Mouse (Mus musculus): ENCODE measurements around the gene Tmem106c. TPM values are rescaled to one million over a fixed set of nuclear protein-coding genes. Genes with fewer than 3 reads are reported as not detected.
A peak's percentile ranks its signal among the peaks of the same experiment; 100 is the strongest.

Tmem106c gene
- polyA plus RNA-seq (2015; fragmentation: Nextera tagmentation; extraction: Ambion mirVana) = 30.3 and 36.7 TPM in 2 replicates

GRCm38 (mm10) chr15:97963989-97964835, at the start of gene Tmem106c:
TSS of gene Tmem106c (plus strand) at chr15:97964200.
- WGBS = 1% methylated on average over 56 of the region's 67 CpGs
- peak; percentile 96 for ATAC-seq
- no peaks in the 10 kb centered on the region; the same call in 1 of the 2 replicates for H3K4me1 ChIP-seq (ENCODE audit: insufficient read depth, low read depth, low read length)
- no peaks in the 10 kb centered on the region for H3K27me3 ChIP-seq (replicated peaks; ENCODE audit: insufficient read depth, low read length)
- peak within 1 kb of the TSS; percentile 48 for H3K9ac ChIP-seq (replicated peaks; ENCODE audit: low read depth)
- H3K4me3 ChIP-seq (ENCODE audit: low read depth, low read length) = peak within 1 kb of the TSS; percentile 74
- peak; percentile 96 for DNase-seq (ENCODE audit: low spot score)
- peak within 1 kb of the TSS; percentile 71 for H3K4me2 ChIP-seq (replicated peaks; ENCODE audit: low read depth, low read length)
- H3K9me3 ChIP-seq (ENCODE audit: low read length) = no peaks in the 10 kb centered on the region
- H3K36me3 ChIP-seq (ENCODE audit: insufficient read depth, low read length) = no peaks in the 10 kb centered on the region
- no peak for TF ChIP-seq EP300 (IDR thresholded peaks at IDR 0.05)
- TF ChIP-seq CTCF (IDR thresholded peaks at IDR 0.05) = peak; percentile 96
- peak within 1 kb of the TSS; percentile 58 for H3K27ac ChIP-seq (ENCODE audit: low read length)

GRCm38 (mm10) chr15:97914331-97914747, 49.7 kb upstream of the Tmem106c start:
- DNase-seq (ENCODE audit: low spot score) (peak; percentile 91), ATAC-seq (peak; percentile 92)
- Histone ChIP-seq H3K9ac (replicated peaks; ENCODE audit: low read depth) (no peak overlapping the region), H3K4me1 (ENCODE audit: insufficient read depth, low read depth, low read length) (no peaks in the 10 kb centered on the region), H3K36me3 (ENCODE audit: insufficient read depth, low read length) (no peaks in the 10 kb centered on the region), H3K27ac (ENCODE audit: low read length) (no peak overlapping the region), H3K4me2 (replicated peaks; ENCODE audit: low read depth, low read length) (0 out of 2 replicates have a peak overlapping the region, but pooled peaks have one; percentile 20), H3K4me3 (ENCODE audit: low read depth, low read length) (no peak overlapping the region), H3K27me3 (replicated peaks; ENCODE audit: insufficient read depth, low read length) (no peaks in the 10 kb centered on the region), H3K9me3 (ENCODE audit: low read length) (no peaks in the 10 kb centered on the region)
- TF ChIP-seq EP300 (IDR thresholded peaks at IDR 0.05) (peak; percentile 48; the same call in 1 of the 2 replicates), CTCF (IDR thresholded peaks at IDR 0.05) (no peak)
- WGBS = 2% methylated on average over 9 of the region's 9 CpGs

GRCm38 (mm10) chr15:97917994-97918393, 46.0 kb upstream of the Tmem106c start:
- TF ChIP-seq EP300 (IDR thresholded peaks at IDR 0.05) (no peak), CTCF (IDR thresholded peaks at IDR 0.05) (no peak)
- Histone ChIP-seq H3K4me3 (ENCODE audit: low read depth, low read length) (no peak overlapping the region), H3K27me3 (replicated peaks; ENCODE audit: insufficient read depth, low read length) (no peaks in the 10 kb centered on the region), H3K9ac (replicated peaks; ENCODE audit: low read depth) (no peak overlapping the region), H3K9me3 (ENCODE audit: low read length) (no peaks in the 10 kb centered on the region), H3K36me3 (ENCODE audit: insufficient read depth, low read length) (no peaks in the 10 kb centered on the region), H3K4me1 (ENCODE audit: insufficient read depth, low read depth, low read length) (no peaks in the 10 kb centered on the region), H3K27ac (ENCODE audit: low read length) (no peak overlapping the region), H3K4me2 (replicated peaks; ENCODE audit: low read depth, low read length) (no peak overlapping the region)
- no peak for DNase-seq (ENCODE audit: low spot score)
- WGBS = 78% methylated on average over 9 of the region's 9 CpGs
- ATAC-seq = no peak

- WGBS = 58% methylated on average over 7 of the region's 7 CpGs
- H3K4me2 ChIP-seq (replicated peaks; ENCODE audit: low read depth, low read length) = no peak overlapping the region
- H3K27ac ChIP-seq (ENCODE audit: low read length) = no peak overlapping the region
- DNase-seq (ENCODE audit: low spot score) = peak; percentile 50
- no peaks in the 10 kb centered on the region for H3K27me3 ChIP-seq (replicated peaks; ENCODE audit: insufficient read depth, low read length)
- no peak overlapping the region for H3K9ac ChIP-seq (replicated peaks; ENCODE audit: low read depth)
- H3K9me3 ChIP-seq (ENCODE audit: low read length) = no peaks in the 10 kb centered on the region
- no peak for TF ChIP-seq EP300 (IDR thresholded peaks at IDR 0.05)
- TF ChIP-seq CTCF (IDR thresholded peaks at IDR 0.05) = no peak
- no peaks in the 10 kb centered on the region for H3K36me3 ChIP-seq (ENCODE audit: insufficient read depth, low read length)
- peak; percentile 56; the same call in 1 of the 2 replicates for ATAC-seq
- no peak overlapping the region for H3K4me3 ChIP-seq (ENCODE audit: low read depth, low read length)
- no peaks in the 10 kb centered on the region for H3K4me1 ChIP-seq (ENCODE audit: insufficient read depth, low read depth, low read length)
These were observed 44.8 kb upstream of the Tmem106c start for GRCm38 (mm10) chr15:97919217-97919616.

- WGBS = 47% methylated on average over 5 of the region's 5 CpGs
These were observed 43.7 kb upstream of the Tmem106c start for GRCm38 (mm10) chr15:97920306-97920705.

GRCm38 (mm10) chr15:97921796-97922195, 42.2 kb upstream of the Tmem106c start:
- ATAC-seq (no peak), DNase-seq (ENCODE audit: low spot score) (no peak)
- Histone ChIP-seq H3K27ac (ENCODE audit: low read length) (no peak overlapping the region), H3K4me3 (ENCODE audit: low read depth, low read length) (no peak overlapping the region), H3K9me3 (ENCODE audit: low read length) (no peaks in the 10 kb centered on the region), H3K9ac (replicated peaks; ENCODE audit: low read depth) (no peak overlapping the region), H3K4me2 (replicated peaks; ENCODE audit: low read depth, low read length) (no peak overlapping the region), H3K4me1 (ENCODE audit: insufficient read depth, low read depth, low read length) (no peaks in the 10 kb centered on the region), H3K27me3 (replicated peaks; ENCODE audit: insufficient read depth, low read length) (no peaks in the 10 kb centered on the region), H3K36me3 (ENCODE audit: insufficient read depth, low read length) (no peaks in the 10 kb centered on the region)
- TF ChIP-seq CTCF (IDR thresholded peaks at IDR 0.05) = no peak
- 73% methylated on average over 9 of the region's 9 CpGs for WGBS

More at GRCm38 (mm10) chr15:97920306-97920705, 43.7 kb upstream of the Tmem106c start:
- Histone ChIP-seq H3K4me3 (ENCODE audit: low read depth, low read length) (no peak overlapping the region), H3K4me2 (replicated peaks; ENCODE audit: low read depth, low read length) (no peak overlapping the region), H3K9me3 (ENCODE audit: low read length) (no peaks in the 10 kb centered on the region), H3K4me1 (ENCODE audit: insufficient read depth, low read depth, low read length) (no peaks in the 10 kb centered on the region), H3K27me3 (replicated peaks; ENCODE audit: insufficient read depth, low read length) (no peaks in the 10 kb centered on the region), H3K9ac (replicated peaks; ENCODE audit: low read depth) (no peak overlapping the region), H3K27ac (ENCODE audit: low read length) (no peak overlapping the region), H3K36me3 (ENCODE audit: insufficient read depth, low read length) (no peaks in the 10 kb centered on the region)
- TF ChIP-seq EP300 (IDR thresholded peaks at IDR 0.05) = no peak
- no peak for TF ChIP-seq CTCF (IDR thresholded peaks at IDR 0.05)
- DNase-seq (ENCODE audit: low spot score) = no peak
- ATAC-seq = no peak

Data from lung, postnatal 0 days (tissue).